In genomic region chr3:89646813-89647255, GRCm38 (mm10) we compare ENCODE assay signal across 7 mouse cellular contexts.
DNase-seq lines count a peak whose midpoint lies in the region; ATAC-seq and TF ChIP-seq lines count a peak whose summit lies in the region.

No protein-coding gene starts in this region.

- no peak overlapping the region for H3K4me2 ChIP-seq in heart, embryonic 13.5 days
- H3K4me2 ChIP-seq in kidney, postnatal 0 days (ENCODE audit: low read length) = no peak overlapping the region
- H3K4me2 ChIP-seq in limb, embryonic 11.5 days (ENCODE audit: low read depth, severe bottlenecking) = no peak overlapping the region
- H3K4me2 ChIP-seq in neural tube, embryonic 15.5 days = no peak overlapping the region

- H3K27ac ChIP-seq in heart, embryonic 13.5 days (replicated peaks) = peak overlapping the region; percentile 74
- peak overlapping the region; percentile 82 for H3K27ac ChIP-seq in kidney, postnatal 0 days
- no peak overlapping the region for H3K27ac ChIP-seq in limb, embryonic 11.5 days (replicated peaks; ENCODE audit: low read depth, low read length)
- H3K27ac ChIP-seq in neural tube, embryonic 15.5 days (replicated peaks) = peak overlapping the region; percentile 83

- H3K9ac ChIP-seq in heart, embryonic 13.5 days = no peak overlapping the region
- H3K9ac ChIP-seq in kidney, postnatal 0 days (ENCODE audit: low read depth, low read length) = no peak overlapping the region
- 0 out of 2 replicates have a peak overlapping the region, but pooled peaks have one; percentile 3 for H3K9ac ChIP-seq in limb, embryonic 11.5 days (ENCODE audit: low read length)
- H3K9ac ChIP-seq in neural tube, embryonic 15.5 days (replicated peaks) = no peak overlapping the region; the same call in 1 of the 2 replicates

- TF ChIP-seq CTCF in kidney, postnatal 0 days (IDR thresholded peaks at IDR 0.05; ENCODE audit: low read depth) = no peak

- H3K4me1 ChIP-seq in heart, embryonic 13.5 days = peaks cover 51% of the 10 kb centered on the region
- H3K4me1 ChIP-seq in kidney, postnatal 0 days (replicated peaks; ENCODE audit: insufficient read depth, low read length) = peaks cover 18% of the 10 kb centered on the region
- H3K4me1 ChIP-seq in limb, embryonic 11.5 days (ENCODE audit: control insufficient read depth, insufficient read depth, low read length) = peaks cover 12% of the 10 kb centered on the region
- H3K4me1 ChIP-seq in neural tube, embryonic 15.5 days = peaks cover 59% of the 10 kb centered on the region

- no peaks in the 10 kb centered on the region for H3K27me3 ChIP-seq in heart, embryonic 13.5 days (replicated peaks)
- H3K27me3 ChIP-seq in kidney, postnatal 0 days (ENCODE audit: insufficient read depth, low read length) = no peaks in the 10 kb centered on the region
- H3K27me3 ChIP-seq in limb, embryonic 11.5 days (ENCODE audit: control insufficient read depth, insufficient read depth, low read length) = no peaks in the 10 kb centered on the region
- H3K27me3 ChIP-seq in neural tube, embryonic 15.5 days (replicated peaks) = peaks cover 17% of the 10 kb centered on the region

- no peak for ATAC-seq in heart, embryonic 13.5 days (ENCODE audit: extremely low read depth, insufficient number of reproducible peaks, low FRiP score, low TSS enrichment)
- ATAC-seq in kidney, postnatal 0 days (replicated peaks; ENCODE audit: low FRiP score, low read depth) = peak; percentile 69
- ATAC-seq in limb, embryonic 11.5 days (ENCODE audit: insufficient number of reproducible peaks, low FRiP score, low TSS enrichment, low read depth) = no peak
- peak; percentile 68 for ATAC-seq in neural tube, embryonic 15.5 days (ENCODE audit: low FRiP score)
- no peak for ATAC-seq in activated CD4-positive, CD25-positive, alpha-beta regulatory T cell, adult 4 months

- whole genome bisulfite sequencing in heart, embryonic 13.5 days = 42% methylated on average over 5 of the region's 5 CpGs
- WGBS in kidney, postnatal 0 days = 24% methylated on average over 5 of the region's 5 CpGs
- WGBS in limb, embryonic 11.5 days = 78% methylated on average over 5 of the region's 5 CpGs
- WGBS in neural tube, embryonic 15.5 days = 20% methylated on average over 5 of the region's 5 CpGs

- no peaks in the 10 kb centered on the region for H3K9me3 ChIP-seq in heart, embryonic 13.5 days
- H3K9me3 ChIP-seq in kidney, postnatal 0 days (replicated peaks; ENCODE audit: low read length) = no peaks in the 10 kb centered on the region
- no peaks in the 10 kb centered on the region for H3K9me3 ChIP-seq in limb, embryonic 11.5 days (ENCODE audit: control insufficient read depth, low read length)
- no peaks in the 10 kb centered on the region for H3K9me3 ChIP-seq in neural tube, embryonic 15.5 days (replicated peaks)

- DNase-seq in adrenal gland, adult 8-10 months = peak; percentile 77
- peak; percentile 68 to 75 for DNase-seq in cerebellum, postnatal 14 days
- DNase-seq in kidney, postnatal 0 days (ENCODE audit: low spot score) = peak; percentile 86
- DNase-seq in limb, embryonic 11.5 days (ENCODE audit: low spot score) = no peak

- no peak overlapping the region for H3K4me3 ChIP-seq in heart, embryonic 13.5 days
- H3K4me3 ChIP-seq in kidney, postnatal 0 days (replicated peaks; ENCODE audit: low read depth, low read length) = no peak overlapping the region
- H3K4me3 ChIP-seq in limb, embryonic 11.5 days (ENCODE audit: low read depth, low read length) = no peak overlapping the region
- no peak overlapping the region for H3K4me3 ChIP-seq in neural tube, embryonic 15.5 days (replicated peaks)

- no peaks in the 10 kb centered on the region for H3K36me3 ChIP-seq in heart, embryonic 13.5 days
- no peaks in the 10 kb centered on the region for H3K36me3 ChIP-seq in kidney, postnatal 0 days (ENCODE audit: insufficient read depth, low read length)
- H3K36me3 ChIP-seq in limb, embryonic 11.5 days (ENCODE audit: control insufficient read depth, insufficient read depth, low read length) = no peaks in the 10 kb centered on the region
- H3K36me3 ChIP-seq in neural tube, embryonic 15.5 days = no peaks in the 10 kb centered on the region

Comparison
In these comparisons a context has a peak if more than half of its experiments do, and no peak if none do; other contexts are left out.
1. ATAC-seq: peak in kidney, postnatal 0 days (single experiment) and neural tube, embryonic 15.5 days (single experiment); none in heart, embryonic 13.5 days (single experiment), limb, embryonic 11.5 days (single experiment) and activated CD4-positive, CD25-positive, alpha-beta regulatory T cell, adult 4 months (single experiment).